Mouse (Mus musculus) limb, embryonic 13.5 days (tissue): ENCODE results near the gene Il13. TPM values are rescaled to one million over a fixed set of nuclear protein-coding genes. Genes with fewer than 3 reads are reported as not detected.

Experiments used
- ATAC-seq: fragments of 200-750 bp; cut with Nextera tagmentation; 2 replicates; pipeline ENCODE4 v1.8.0; 2017; ENCODE audit warnings: low read depth, moderate number of reproducible peaks, moderate TSS enrichment; ENCODE audit not compliant: low FRiP score
- H3K27ac ChIP-seq: fragments of 300-500 bp; sonication (generic); 2 replicates; pipeline ENCODE4 v1.5.1; 2015; ENCODE audit warnings: inconsistent platforms, mild to moderate bottlenecking, moderate library complexity
- H3K27me3 ChIP-seq: fragments of 300-500 bp; sonication (generic); 2 replicates; pipeline ENCODE4 v1.6.1; 2015; ENCODE audit warnings: mild to moderate bottlenecking, inconsistent platforms
- H3K36me3 ChIP-seq: fragments of 300-500 bp; sonication (generic); 2 replicates; pipeline ENCODE4 v1.6.1; 2015; ENCODE audit warnings: inconsistent platforms, mild to moderate bottlenecking, moderate library complexity
- H3K4me1 ChIP-seq: fragments of 300-500 bp; sonication (generic); 2 replicates; pipeline ENCODE4 v1.6.1; 2015; ENCODE audit warnings: inconsistent platforms
- H3K4me2 ChIP-seq: fragments of 300-500 bp; sonication (generic); replicated peaks from 2 replicates; pipeline ENCODE4 v1.6.1; 2015; ENCODE audit warnings: inconsistent platforms, mild to moderate bottlenecking, moderate library complexity
- H3K4me3 ChIP-seq: fragments of 300-500 bp; sonication (generic); 2 replicates; pipeline ENCODE4 v1.5.1; 2015; ENCODE audit warnings: moderate library complexity, mild to moderate bottlenecking, inconsistent platforms
- H3K9ac ChIP-seq: fragments of 300-500 bp; sonication (generic); 2 replicates; pipeline ENCODE4 v1.6.1; 2015; ENCODE audit warnings: mild to moderate bottlenecking, inconsistent platforms
- H3K9me3 ChIP-seq: fragments of 300-500 bp; sonication (generic); 2 replicates; pipeline ENCODE4 v1.6.1; 2016; ENCODE audit warnings: inconsistent platforms
- WGBS: fragments of 180-500 bp; shearing (Covaris S2); methylation state at CpG from one replicate; pipeline ENCODE4 v1.1.7; 2015; 5-methylcytosine and 5-hydroxymethylcytosine counted together
- polyA plus RNA-seq: library from polyadenylated mRNA; unstranded; fragments of >200 nt; fragmentation: Nextera tagmentation; extraction: Ambion mirVana; gene quantifications from 2 replicates; pipeline ENCODE4 v1.2.1, GENCODE M21; 2015

The Il13 gene
- polyA plus RNA-seq, 1 experiment from 2014 or later, result 0.15 TPM

DNA sequence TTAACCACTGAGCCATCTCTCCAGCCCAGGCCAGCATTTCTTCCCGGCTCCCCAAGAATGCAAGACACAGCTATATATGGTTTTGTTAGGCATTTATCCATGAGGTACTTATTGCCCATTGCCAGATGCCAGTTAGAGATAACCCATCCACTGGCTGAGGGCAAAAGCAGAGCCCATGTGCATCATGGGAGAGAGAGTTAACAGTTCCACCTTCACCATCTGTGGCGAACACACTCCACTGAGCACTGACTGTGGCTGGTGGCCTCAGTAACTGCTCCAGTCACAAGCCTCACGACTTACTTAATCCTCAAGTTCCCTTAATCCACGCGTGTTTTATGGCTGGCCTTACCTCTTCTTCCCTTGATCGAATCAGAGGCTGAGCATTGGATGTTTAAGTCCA, 25.3 kb downstream of the Il13 start:
- H3K9me3 ChIP-seq, result no peaks in the 10 kb centered on the region
- WGBS, result 66% methylated on average over 6 of the region's 6 CpGs
- ATAC-seq, result no peak
- peaks cover 3% of the 10 kb centered on the region; the same call in 1 of the 2 replicates for H3K36me3 ChIP-seq
- H3K4me1 ChIP-seq, result 0 out of 2 replicates have a peak, but pooled peaks cover 5% of the 10 kb centered on the region
- no peak overlapping the region for H3K4me3 ChIP-seq
- no peak overlapping the region for H3K9ac ChIP-seq
- no peaks in the 10 kb centered on the region for H3K27me3 ChIP-seq
- no peak overlapping the region for H3K27ac ChIP-seq
- H3K4me2 ChIP-seq, result no peak overlapping the region

DNA sequence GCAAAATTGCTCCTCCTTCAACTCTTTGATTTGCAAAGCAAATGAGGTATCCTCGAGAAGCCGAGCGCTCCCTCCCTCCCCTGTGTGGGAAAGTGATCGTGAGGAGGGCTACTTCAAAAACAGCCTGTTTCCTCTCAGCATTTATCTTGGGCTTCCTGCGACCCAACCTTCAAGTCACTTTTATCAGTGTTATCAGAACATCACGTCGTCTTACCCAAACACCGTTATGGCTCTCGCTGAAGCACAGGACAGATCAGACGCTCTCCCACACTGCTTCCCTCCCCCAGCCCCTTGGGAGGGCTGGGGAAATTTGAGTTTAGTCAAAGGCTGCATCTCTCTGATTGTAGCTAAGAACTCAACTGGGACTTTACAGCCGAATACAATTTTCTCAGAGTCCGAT, 28.9 kb downstream of the Il13 start:
- no peak overlapping the region for H3K4me2 ChIP-seq
- H3K27me3 ChIP-seq, result no peaks in the 10 kb centered on the region
- no peak overlapping the region for H3K27ac ChIP-seq
- no peak overlapping the region; the same call in 1 of the 2 replicates for H3K9ac ChIP-seq
- no peak for ATAC-seq
- no peaks in the 10 kb centered on the region for H3K9me3 ChIP-seq
- H3K4me3 ChIP-seq, result no peak overlapping the region
- H3K36me3 ChIP-seq, result peaks cover 13% of the 10 kb centered on the region
- 0 out of 2 replicates have a peak, but pooled peaks cover 5% of the 10 kb centered on the region for H3K4me1 ChIP-seq
- 7% methylated on average over 12 of the region's 12 CpGs for WGBS

DNA sequence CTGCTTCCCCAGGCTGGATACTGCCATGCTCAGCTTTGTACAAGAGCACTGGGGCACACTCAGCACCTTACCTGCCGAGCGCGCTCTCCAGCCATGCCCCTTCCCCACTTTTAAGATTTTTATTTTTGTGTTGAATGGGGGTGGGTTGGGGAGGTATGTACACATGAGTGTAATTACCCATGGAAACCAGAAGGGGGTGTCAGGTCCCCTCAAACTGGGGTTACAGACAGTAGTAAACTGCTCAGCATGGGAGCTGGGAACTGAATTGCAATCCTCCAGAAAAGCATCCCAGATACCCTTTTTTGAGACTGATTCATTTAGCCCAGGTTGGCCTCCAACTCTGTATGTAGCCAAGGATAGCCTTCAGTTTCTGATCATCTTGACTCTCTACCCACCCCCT, 29.5 kb downstream of the Il13 start:
- H3K36me3 ChIP-seq, result peaks cover 19% of the 10 kb centered on the region
- H3K27me3 ChIP-seq, result no peaks in the 10 kb centered on the region
- H3K4me3 ChIP-seq, result no peak overlapping the region
- H3K9me3 ChIP-seq, result no peaks in the 10 kb centered on the region
- no peak overlapping the region for H3K27ac ChIP-seq
- 93% methylated on average over 3 of the region's 3 CpGs for WGBS
- 0 out of 2 replicates have a peak, but pooled peaks cover 5% of the 10 kb centered on the region for H3K4me1 ChIP-seq
- ATAC-seq, result no peak
- H3K9ac ChIP-seq, result no peak overlapping the region
- no peak overlapping the region for H3K4me2 ChIP-seq

DNA sequence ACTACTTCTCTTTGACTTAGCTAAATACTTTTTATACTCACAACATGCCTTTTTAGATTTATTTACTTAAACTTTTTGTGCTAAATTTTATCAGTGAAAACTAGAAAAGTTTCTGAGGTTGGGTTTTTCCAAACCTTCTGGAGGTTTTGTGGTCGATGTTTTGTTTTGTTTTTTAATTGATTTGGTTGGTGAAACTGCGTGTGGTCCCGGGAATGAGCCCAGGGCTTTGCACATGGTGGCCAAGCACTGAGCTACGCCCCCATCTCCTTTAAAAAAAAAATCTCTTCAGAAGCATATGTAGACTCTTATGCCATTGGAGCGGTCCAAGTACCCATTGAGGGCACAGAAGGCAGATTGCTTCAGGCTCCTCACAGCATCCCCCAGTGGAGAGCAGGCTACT, 43.4 kb downstream of the Il13 start:
- Histone ChIP-seq H3K4me1 (no peaks in the 10 kb centered on the region), H3K9me3 (no peaks in the 10 kb centered on the region), H3K9ac (no peak overlapping the region), H3K27ac (no peak overlapping the region), H3K4me2 (no peak overlapping the region), H3K36me3 (peaks cover 75% of the 10 kb centered on the region), H3K4me3 (no peak overlapping the region), H3K27me3 (no peaks in the 10 kb centered on the region)
- WGBS, result 93% methylated on average over 5 of the region's 5 CpGs
- no peak for ATAC-seq

DNA sequence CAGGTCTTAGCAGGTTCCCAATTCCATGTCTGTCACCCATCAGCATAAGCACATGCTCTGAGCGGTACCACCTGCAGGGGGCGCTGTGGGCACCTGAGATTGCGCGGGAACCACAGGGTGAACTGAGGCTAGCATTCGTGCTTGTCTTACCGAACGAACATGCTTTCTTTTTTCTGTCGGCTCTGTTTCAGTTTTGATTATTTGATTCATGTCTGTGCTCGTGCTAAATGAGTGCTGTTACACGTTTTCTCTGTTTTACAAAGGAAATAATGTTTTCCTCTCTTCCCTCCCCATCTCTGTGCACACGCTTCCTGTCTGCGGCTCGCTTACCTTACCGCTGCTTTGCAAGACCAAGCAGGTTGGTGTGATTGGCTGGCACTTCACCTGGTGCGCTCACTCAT, 44.1 kb downstream of the Il13 start:
- Histone ChIP-seq H3K36me3 (peaks cover 73% of the 10 kb centered on the region), H3K27ac (no peak overlapping the region), H3K27me3 (no peaks in the 10 kb centered on the region), H3K4me3 (no peak overlapping the region), H3K4me2 (no peak overlapping the region), H3K9me3 (no peaks in the 10 kb centered on the region), H3K4me1 (no peaks in the 10 kb centered on the region), H3K9ac (no peak overlapping the region)
- WGBS, result 41% methylated on average over 15 of the region's 15 CpGs
- ATAC-seq, result no peak

DNA sequence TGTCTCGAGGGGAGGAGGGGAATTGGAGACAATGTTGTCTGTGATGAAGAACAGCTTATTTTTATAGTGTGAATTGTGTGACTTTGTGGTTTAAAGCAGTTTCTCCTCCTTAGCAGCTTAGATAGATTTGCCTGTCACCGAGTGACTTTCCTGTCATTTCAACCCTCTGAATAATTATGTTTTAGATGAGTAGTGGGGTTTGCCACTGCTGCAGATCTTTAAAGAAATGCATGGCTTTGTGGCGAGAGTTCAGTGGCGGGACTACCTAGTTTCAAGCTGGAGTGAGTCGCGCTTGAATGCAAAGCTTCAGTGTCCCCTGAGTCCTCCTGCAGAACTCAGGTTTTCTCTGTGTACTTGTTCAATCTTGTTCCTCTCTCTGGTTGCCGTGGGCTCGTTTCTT, 46.2 kb downstream of the Il13 start:
- Histone ChIP-seq H3K27ac (no peak overlapping the region), H3K9me3 (no peaks in the 10 kb centered on the region), H3K36me3 (peaks cover 71% of the 10 kb centered on the region), H3K27me3 (no peaks in the 10 kb centered on the region), H3K4me1 (no peaks in the 10 kb centered on the region), H3K4me2 (no peak overlapping the region), H3K9ac (no peak overlapping the region), H3K4me3 (no peak overlapping the region)
- no peak for ATAC-seq
- WGBS, result 82% methylated on average over 8 of the region's 8 CpGs

DNA sequence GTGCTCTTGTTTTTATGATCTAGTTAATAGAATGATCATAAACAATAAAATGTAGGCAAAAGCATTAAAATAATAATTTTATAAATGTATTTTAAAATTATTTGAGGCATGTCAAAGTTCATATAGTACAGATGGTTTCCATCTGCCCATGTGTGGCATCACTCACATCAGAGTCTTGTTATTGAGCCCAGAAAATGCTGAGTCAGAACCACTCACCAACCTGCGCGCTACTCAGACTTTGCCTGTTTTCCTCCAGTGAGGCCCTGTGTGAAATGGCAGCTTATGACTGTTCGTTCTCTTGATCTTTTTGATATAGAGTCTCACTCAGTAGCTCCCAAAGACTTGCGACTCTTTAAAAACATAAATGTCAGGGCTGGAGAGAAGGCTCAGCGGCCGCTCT, 49.0 kb downstream of the Il13 start:
- H3K9me3 ChIP-seq, result no peaks in the 10 kb centered on the region
- no peak overlapping the region for H3K9ac ChIP-seq
- H3K4me2 ChIP-seq, result no peak overlapping the region
- H3K27ac ChIP-seq, result no peak overlapping the region
- WGBS, result 92% methylated on average over 6 of the region's 6 CpGs
- ATAC-seq, result no peak
- peaks cover 67% of the 10 kb centered on the region for H3K36me3 ChIP-seq
- no peak overlapping the region for H3K4me3 ChIP-seq
- no peaks in the 10 kb centered on the region for H3K4me1 ChIP-seq
- no peaks in the 10 kb centered on the region for H3K27me3 ChIP-seq

DNA sequence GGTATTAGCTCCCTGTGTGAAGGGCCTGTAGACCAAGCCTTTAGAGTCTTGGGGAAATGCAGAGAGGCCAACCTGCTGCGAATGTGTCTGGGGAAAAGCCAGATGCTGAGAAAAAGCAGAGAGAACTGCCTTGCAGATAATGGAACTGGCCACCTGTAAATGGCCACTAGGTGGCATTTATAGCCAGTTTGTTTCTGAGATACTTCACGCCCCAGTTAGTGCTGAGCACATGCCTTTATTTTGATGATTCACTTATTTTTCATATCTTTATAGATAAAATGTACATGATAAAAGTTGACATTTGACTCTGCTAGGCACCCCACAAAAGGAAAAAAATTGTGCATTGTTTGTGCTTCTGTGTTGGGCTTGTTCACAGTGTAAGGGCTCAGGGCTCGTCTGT, 49.7 kb downstream of the Il13 start:
- Histone ChIP-seq H3K4me2 (no peak overlapping the region), H3K4me3 (no peak overlapping the region), H3K27me3 (no peaks in the 10 kb centered on the region), H3K9me3 (no peaks in the 10 kb centered on the region), H3K36me3 (peaks cover 72% of the 10 kb centered on the region), H3K4me1 (no peaks in the 10 kb centered on the region), H3K9ac (no peak overlapping the region), H3K27ac (no peak overlapping the region)
- 57% methylated on average over 3 of the region's 3 CpGs for WGBS
- ATAC-seq, result no peak

DNA sequence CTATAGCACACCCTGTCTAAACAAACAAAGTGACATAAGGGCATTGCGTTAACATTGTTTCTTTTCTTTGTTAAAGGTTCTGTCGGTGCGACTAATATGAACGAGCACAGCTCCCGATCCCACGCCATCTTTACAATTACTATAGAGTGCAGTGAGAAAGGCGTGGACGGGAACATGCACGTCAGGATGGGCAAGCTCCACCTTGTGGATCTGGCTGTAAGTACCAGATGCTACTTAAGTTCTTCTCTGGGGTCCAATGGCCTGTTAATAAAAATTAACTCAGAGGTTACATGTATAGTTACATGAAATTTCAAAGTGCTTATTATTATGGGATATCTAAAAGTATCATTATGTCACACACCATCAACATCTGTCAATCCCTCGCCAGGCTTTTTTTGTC, 51.4 kb downstream of the Il13 start:
- Histone ChIP-seq H3K4me2 (no peak overlapping the region), H3K4me1 (no peaks in the 10 kb centered on the region), H3K9me3 (no peaks in the 10 kb centered on the region), H3K27ac (no peak overlapping the region), H3K27me3 (no peaks in the 10 kb centered on the region), H3K36me3 (peaks cover 73% of the 10 kb centered on the region), H3K4me3 (no peak overlapping the region), H3K9ac (no peak overlapping the region)
- WGBS, result 87% methylated on average over 10 of the region's 10 CpGs
- no peak for ATAC-seq

Other genes starting within 250 kb of the Il13 start
- gene Leap2, start 211.5 kb downstream of the Il13 start, polyA plus RNA-seq, result 0.31 and 0.54 TPM in 2 replicates
- 449 and 478 TPM in 2 replicates for gene Uqcrq, start 203.9 kb downstream of the Il13 start, polyA plus RNA-seq
- gene Gdf9, start 203.7 kb downstream of the Il13 start, polyA plus RNA-seq, result 1.6 TPM in 2 replicates
- gene Gm10447, start 177.6 kb downstream of the Il13 start, polyA plus RNA-seq, result 0.18 and 0.29 TPM in 2 replicates
- gene Shroom1, start 177.5 kb downstream of the Il13 start, polyA plus RNA-seq, result 7.9 TPM in 2 replicates
- gene Gm9837, start 164.2 kb downstream of the Il13 start, polyA plus RNA-seq, result not detected in 2 replicates
- not detected in 2 replicates for gene Gm9945, start 154.5 kb downstream of the Il13 start, polyA plus RNA-seq
- gene Sowaha, start 154.4 kb downstream of the Il13 start, polyA plus RNA-seq, result 0.17 and 0.37 TPM in 2 replicates
- gene Sept8, start 115.4 kb downstream of the Il13 start, polyA plus RNA-seq, result 39.2 and 42.5 TPM in 2 replicates
- 105 and 112 TPM in 2 replicates for gene Kif3a, start 67.3 kb downstream of the Il13 start, polyA plus RNA-seq
- 1.9 and 2.2 TPM in 2 replicates for gene Il4, start 16.0 kb downstream of the Il13 start, polyA plus RNA-seq
- 30.4 TPM in 2 replicates for gene Rad50, start 72.6 kb upstream of the Il13 start, polyA plus RNA-seq
- gene Il5, start 86.1 kb upstream of the Il13 start, polyA plus RNA-seq, result not detected in 2 replicates
- 9.7 and 10.1 TPM in 2 replicates for gene Irf1, start 135.3 kb upstream of the Il13 start, polyA plus RNA-seq
- 0.22 TPM in 1 of 2 replicates, not detected in the other for gene Gm17334, start 138.5 kb upstream of the Il13 start, polyA plus RNA-seq
- gene Gm12216, start 224.6 kb upstream of the Il13 start, polyA plus RNA-seq, result 0.56 TPM in 1 of 2 replicates, not detected in the other